Comparison of ENCODE assay signal across 8 mouse cellular contexts in the genomic region with DNA sequence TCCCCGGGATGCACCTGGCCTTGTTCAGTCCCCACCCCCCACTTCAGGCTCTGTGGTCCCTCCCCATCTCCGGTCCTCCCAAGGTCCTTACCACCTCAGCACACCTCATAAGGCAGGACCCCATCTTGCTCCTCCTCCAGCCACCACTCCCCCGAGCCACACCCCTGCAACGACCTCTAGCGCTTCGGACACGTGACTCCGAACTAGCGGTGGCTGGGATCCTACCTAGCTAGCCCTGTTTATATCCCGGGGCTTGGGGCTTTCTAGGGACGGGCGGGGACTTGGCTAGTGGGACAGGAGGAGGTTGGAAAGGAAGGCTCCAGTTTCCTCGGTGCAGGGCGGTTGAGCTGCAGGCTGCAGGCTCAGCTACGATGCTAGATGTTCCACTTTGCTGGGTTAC. TPM values are rescaled to one million over a fixed set of nuclear protein-coding genes. Genes with fewer than 3 reads are reported as not detected.
A peak's percentile ranks its signal among the peaks of the same experiment; 100 is the strongest.
DNase-seq lines count a peak whose midpoint lies in the region; ATAC-seq lines count a peak whose summit lies in the region.

No protein-coding gene starts in this region.

- ATAC-seq in hindbrain, embryonic 11.5 days (ENCODE audit: low FRiP score), result peak; percentile 49
- ATAC-seq in liver, embryonic 13.5 days (ENCODE audit: low read depth), result peak; percentile 73
- peak; percentile 47 for ATAC-seq in stomach, embryonic 15.5 days (ENCODE audit: insufficient read depth, low FRiP score, low read depth)

- 0 out of 2 replicates have a peak overlapping the region, but pooled peaks have one; percentile 19 for H3K9ac ChIP-seq in hindbrain, embryonic 11.5 days (ENCODE audit: low read depth, low read length)
- peak overlapping the region; percentile 45 for H3K9ac ChIP-seq in liver, embryonic 13.5 days
- H3K9ac ChIP-seq in stomach, embryonic 15.5 days, result no peak overlapping the region

- 3% methylated on average over 15 of the region's 15 CpGs for WGBS in hindbrain, embryonic 11.5 days
- 17% methylated on average over 15 of the region's 15 CpGs for WGBS in liver, embryonic 13.5 days (ENCODE audit: insufficient replicate concordance)
- WGBS in stomach, embryonic 15.5 days, result 5% methylated on average over 15 of the region's 15 CpGs

- no peaks in the 10 kb centered on the region for H3K36me3 ChIP-seq in hindbrain, embryonic 11.5 days (ENCODE audit: control insufficient read depth, insufficient read depth, low read length)
- H3K36me3 ChIP-seq in liver, embryonic 13.5 days, result peaks cover 5% of the 10 kb centered on the region; the same call in 1 of the 2 replicates
- H3K36me3 ChIP-seq in stomach, embryonic 15.5 days, result peaks cover 13% of the 10 kb centered on the region; the same call in 1 of the 2 replicates

- H3K4me1 ChIP-seq in hindbrain, embryonic 11.5 days (replicated peaks; ENCODE audit: control insufficient read depth, insufficient read depth, low read length), result peaks cover 2% of the 10 kb centered on the region; the same call in 1 of the 2 replicates
- H3K4me1 ChIP-seq in liver, embryonic 13.5 days (replicated peaks), result peaks cover 15% of the 10 kb centered on the region
- 0 out of 2 replicates have a peak, but pooled peaks cover 5% of the 10 kb centered on the region for H3K4me1 ChIP-seq in stomach, embryonic 15.5 days

- peak overlapping the region; percentile 4; the same call in 1 of the 2 replicates for H3K4me3 ChIP-seq in hindbrain, embryonic 11.5 days (ENCODE audit: low read depth, low read length)
- H3K4me3 ChIP-seq in liver, embryonic 13.5 days (replicated peaks), result peak overlapping the region; percentile 29; the same call in 1 of the 2 replicates
- peak overlapping the region; percentile 4; the same call in 1 of the 2 replicates for H3K4me3 ChIP-seq in stomach, embryonic 15.5 days (replicated peaks)

- DNase-seq in adrenal gland, adult (ENCODE audit: inconsistent age in 2 of 2, low spot score in 1 of 2), result peak; percentile 72 to 86
- no peak for DNase-seq in adrenal gland, postnatal 4 days (ENCODE audit: low spot score in 2 of 2)
- DNase-seq in adrenal gland, adult 18-20 months (ENCODE audit: low spot score in 2 of 2), result peak; percentile 40 to 41
- DNase-seq in hindbrain, embryonic 11.5 days (ENCODE audit: low spot score), result peak; percentile 25
- peak; percentile 24 for DNase-seq in liver, embryonic 13.5 days
- DNase-seq in cerebellum, postnatal 10 days, result no peak
- DNase-seq in cerebellum, postnatal 36 days, result no peak

- peaks cover 8% of the 10 kb centered on the region for H3K27me3 ChIP-seq in hindbrain, embryonic 11.5 days (ENCODE audit: control insufficient read depth, insufficient read depth, low read length)
- H3K27me3 ChIP-seq in liver, embryonic 13.5 days, result peaks cover 8% of the 10 kb centered on the region
- H3K27me3 ChIP-seq in stomach, embryonic 15.5 days (replicated peaks), result no peaks in the 10 kb centered on the region; the same call in 1 of the 2 replicates

- H3K27ac ChIP-seq in hindbrain, embryonic 11.5 days (ENCODE audit: low read depth, low read length), result no peak overlapping the region
- no peak overlapping the region for H3K27ac ChIP-seq in liver, embryonic 13.5 days
- H3K27ac ChIP-seq in stomach, embryonic 15.5 days, result no peak overlapping the region

- H3K9me3 ChIP-seq in hindbrain, embryonic 11.5 days (ENCODE audit: control insufficient read depth, low read length), result no peaks in the 10 kb centered on the region
- no peaks in the 10 kb centered on the region for H3K9me3 ChIP-seq in liver, embryonic 13.5 days (replicated peaks)
- no peaks in the 10 kb centered on the region for H3K9me3 ChIP-seq in stomach, embryonic 15.5 days

- H3K4me2 ChIP-seq in hindbrain, embryonic 11.5 days (replicated peaks; ENCODE audit: low read depth, low read length), result peak overlapping the region; percentile 31
- peak overlapping the region; percentile 60 for H3K4me2 ChIP-seq in liver, embryonic 13.5 days
- peak overlapping the region; percentile 39 for H3K4me2 ChIP-seq in stomach, embryonic 15.5 days

RNA-seq across cellular contexts. Expression of gene Dgka, which starts 7.2 kb away (rescaled TPM):
- total RNA-seq in adrenal gland, postnatal 4 days (2021), result 10 to 100 TPM; 10.9 to 11.8 TPM
- 10 to 100 TPM; 16.3 to 18.1 TPM for total RNA-seq in adrenal gland, adult 18-20 months (2021)
- polyA plus RNA-seq in hindbrain, embryonic 11.5 days (2014; fragmentation: Nextera tagmentation; extraction: Ambion mirVana), result 5.0 and 6.2 TPM in 2 replicates
- 1.8 and 2.6 TPM in 2 replicates for polyA plus RNA-seq in liver, embryonic 13.5 days (2015; fragmentation: Nextera tagmentation; extraction: Ambion mirVana)
- polyA plus RNA-seq in stomach, embryonic 15.5 days (2015; fragmentation: Nextera tagmentation; extraction: Ambion mirVana), result 15.9 and 18.0 TPM in 2 replicates

RNA-seq across cellular contexts. Expression of gene Pym1, which starts 10.3 kb away (rescaled TPM):
- total RNA-seq in adrenal gland, postnatal 4 days (2021), result 10 to 100 TPM; 39.7 to 40.1 TPM
- total RNA-seq in adrenal gland, adult 18-20 months (2021), result 10 to 100 TPM; 21.6 to 23.8 TPM
- polyA plus RNA-seq in hindbrain, embryonic 11.5 days (2014; fragmentation: Nextera tagmentation; extraction: Ambion mirVana), result 44.5 and 48.3 TPM in 2 replicates
- polyA plus RNA-seq in liver, embryonic 13.5 days (2015; fragmentation: Nextera tagmentation; extraction: Ambion mirVana), result 20.4 and 20.8 TPM in 2 replicates
- 36.1 TPM in 2 replicates for polyA plus RNA-seq in stomach, embryonic 15.5 days (2015; fragmentation: Nextera tagmentation; extraction: Ambion mirVana)

RNA-seq across cellular contexts. Expression of gene Cdk2, which starts 32.6 kb away (rescaled TPM):
- total RNA-seq in adrenal gland, postnatal 4 days (2021), result 10 to 100 TPM; 46.8 to 50.3 TPM
- 10 to 100 TPM; 12.8 to 13.1 TPM for total RNA-seq in adrenal gland, adult 18-20 months (2021)
- 75.2 and 86.5 TPM in 2 replicates for polyA plus RNA-seq in hindbrain, embryonic 11.5 days (2014; fragmentation: Nextera tagmentation; extraction: Ambion mirVana)
- polyA plus RNA-seq in liver, embryonic 13.5 days (2015; fragmentation: Nextera tagmentation; extraction: Ambion mirVana), result 61.1 and 71.9 TPM in 2 replicates
- 79.8 and 89.1 TPM in 2 replicates for polyA plus RNA-seq in stomach, embryonic 15.5 days (2015; fragmentation: Nextera tagmentation; extraction: Ambion mirVana)

RNA-seq across cellular contexts. Expression of gene Pmel, which starts 33.4 kb away (rescaled TPM):
- total RNA-seq in adrenal gland, postnatal 4 days (2021), result 1 to 10 TPM; 2.0 to 2.6 TPM
- 1 to 10 TPM in 1 of 2 experiments, under 1 TPM in 1; 0.42 to 1.1 TPM for total RNA-seq in adrenal gland, adult 18-20 months (2021)
- 4.5 and 5.8 TPM in 2 replicates for polyA plus RNA-seq in hindbrain, embryonic 11.5 days (2014; fragmentation: Nextera tagmentation; extraction: Ambion mirVana)
- polyA plus RNA-seq in liver, embryonic 13.5 days (2015; fragmentation: Nextera tagmentation; extraction: Ambion mirVana), result 0.30 and 0.52 TPM in 2 replicates
- 1.3 and 1.9 TPM in 2 replicates for polyA plus RNA-seq in stomach, embryonic 15.5 days (2015; fragmentation: Nextera tagmentation; extraction: Ambion mirVana)

RNA-seq across cellular contexts. Expression of gene Rab5b, which starts 41.4 kb away (rescaled TPM):
- total RNA-seq in adrenal gland, postnatal 4 days (2021), result 100 to 1,000 TPM; 113 to 115 TPM
- total RNA-seq in adrenal gland, adult 18-20 months (2021), result 100 to 1,000 TPM; 112 to 122 TPM
- polyA plus RNA-seq in hindbrain, embryonic 11.5 days (2014; fragmentation: Nextera tagmentation; extraction: Ambion mirVana), result 76.0 and 83.0 TPM in 2 replicates
- 24.5 and 31.4 TPM in 2 replicates for polyA plus RNA-seq in liver, embryonic 13.5 days (2015; fragmentation: Nextera tagmentation; extraction: Ambion mirVana)
- 68.9 and 75.1 TPM in 2 replicates for polyA plus RNA-seq in stomach, embryonic 15.5 days (2015; fragmentation: Nextera tagmentation; extraction: Ambion mirVana)

Comparison
In these comparisons a context has a peak if more than half of its experiments do, and no peak if none do; other contexts are left out.
1. DNase-seq: peak in adrenal gland, adult (2 of 2), adrenal gland, adult 18-20 months (2 of 2), hindbrain, embryonic 11.5 days (single experiment) and liver, embryonic 13.5 days (single experiment); none in adrenal gland, postnatal 4 days (0 of 2), cerebellum, postnatal 10 days (0 of 2) and cerebellum, postnatal 36 days (0 of 2).
2. Peak in every context shown above with its lines, with median percentiles within 50 percentile points of each other: ATAC-seq, H3K4me2 ChIP-seq and H3K4me3 ChIP-seq.